Mouse (Mus musculus): ENCODE measurements around the gene Kdr.

GRCm38 (mm10) chr5:75959809-75960208, 18.4 kb downstream of the Kdr start:
- TF ChIP-seq CTCF (IDR thresholded peaks at IDR 0.05; ENCODE audit: low read depth) (no peak), EP300 (IDR thresholded peaks at IDR 0.05; ENCODE audit: low read depth) (no peak)
